Mouse (Mus musculus) forebrain, embryonic 11.5 days (tissue): ENCODE results near the gene Smarca1. TPM values are rescaled to one million over a fixed set of nuclear protein-coding genes. Genes with fewer than 3 reads are reported as not detected.
A peak's percentile ranks its signal among the peaks of the same experiment; 100 is the strongest.

Source experiments
- ATAC-seq: fragments of 200-750 bp; cut with Nextera tagmentation; replicated peaks from 2 replicates; pipeline ENCODE4 v1.8.0; 2017; ENCODE audit warnings: moderate TSS enrichment; ENCODE audit not compliant: low FRiP score
- DNase-seq: peaks from one replicate; pipeline ENCODE4 v3.0.0-alpha.2; 2017; ENCODE audit warnings: low spot score
- H3K27ac ChIP-seq: fragments of 300-500 bp; sonication (generic); 2 replicates; pipeline ENCODE4 v1.5.1; 2014; ENCODE audit warnings: low read depth, low read length
- H3K27me3 ChIP-seq: fragments of 300-500 bp; sonication (generic); 2 replicates; pipeline ENCODE4 v1.6.1; 2014; ENCODE audit warnings: mild to moderate bottlenecking, low read length, mixed read lengths; ENCODE audit not compliant: control insufficient read depth, insufficient read depth
- H3K36me3 ChIP-seq: fragments of 300-500 bp; sonication (generic); 2 replicates; pipeline ENCODE4 v1.6.1; 2014; ENCODE audit warnings: mild to moderate bottlenecking, low read length, moderate library complexity, mixed read lengths; ENCODE audit not compliant: control insufficient read depth, insufficient read depth
- H3K4me1 ChIP-seq: fragments of 300-500 bp; sonication (generic); replicated peaks from 2 replicates; pipeline ENCODE4 v1.6.1; 2014; ENCODE audit warnings: low read length, mixed read lengths; ENCODE audit not compliant: control insufficient read depth, insufficient read depth
- H3K4me2 ChIP-seq: fragments of 300-500 bp; sonication (generic); 2 replicates; pipeline ENCODE4 v1.6.1; 2014; ENCODE audit warnings: low read depth, mild to moderate bottlenecking, low read length, moderate library complexity, mixed read lengths; ENCODE audit not compliant: severe bottlenecking
- H3K4me3 ChIP-seq: fragments of 300-500 bp; sonication (generic); 2 replicates; pipeline ENCODE4 v1.5.1; 2014; ENCODE audit warnings: low read depth, low read length
- H3K9ac ChIP-seq: fragments of 300-500 bp; sonication (generic); 2 replicates; pipeline ENCODE4 v1.6.1; 2014; ENCODE audit warnings: low read length
- H3K9me3 ChIP-seq: fragments of 300-500 bp; sonication (generic); 2 replicates; pipeline ENCODE4 v1.6.1; 2016; ENCODE audit warnings: low read length, mixed read lengths; ENCODE audit not compliant: control insufficient read depth
- WGBS: fragments of 180-500 bp; shearing (Covaris S2); extraction: QIAGEN DNeasy Blood & Tissue Kit; methylation state at CpG from one replicate; pipeline ENCODE4 v1.1.7; 2014; 5-methylcytosine and 5-hydroxymethylcytosine counted together
- polyA plus RNA-seq: library from polyadenylated mRNA; unstranded; fragments of >200 nt; fragmentation: Nextera tagmentation; extraction: Ambion mirVana; gene quantifications from 2 replicates; pipeline ENCODE4 v1.2.1, GENCODE M21; 2014

Gene Smarca1
- polyA plus RNA-seq, 1 experiment from 2014 or later, result 26.3 TPM

DNA sequence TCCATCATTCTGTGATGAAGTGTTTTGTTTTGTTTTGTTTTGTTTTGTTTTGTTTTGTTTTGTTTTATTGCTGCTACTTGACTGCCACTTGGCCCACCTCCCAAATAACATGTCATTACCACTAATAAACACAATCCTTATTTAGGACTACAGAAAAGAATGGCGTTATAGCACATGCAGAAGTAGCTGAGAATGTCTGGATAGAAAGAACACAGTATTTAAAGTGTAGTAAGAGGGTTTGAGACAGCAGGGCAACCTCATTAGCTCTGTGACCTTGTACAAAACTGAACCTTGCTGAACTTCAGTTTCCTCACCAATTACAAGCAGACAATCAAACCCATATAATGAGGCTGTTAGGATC lies 57.0 kb downstream of the Smarca1 start:
- ATAC-seq, result no peak
- WGBS, result 78% methylated on average over 1 of the region's 1 CpGs
- no peak overlapping the region for H3K4me3 ChIP-seq
- H3K27me3 ChIP-seq, result no peaks in the 10 kb centered on the region
- no peak overlapping the region for H3K4me2 ChIP-seq
- H3K27ac ChIP-seq, result no peak overlapping the region
- H3K9ac ChIP-seq, result no peak overlapping the region
- H3K36me3 ChIP-seq, result no peaks in the 10 kb centered on the region
- no peaks in the 10 kb centered on the region for H3K9me3 ChIP-seq
- no peaks in the 10 kb centered on the region for H3K4me1 ChIP-seq
- no peak for DNase-seq

DNA sequence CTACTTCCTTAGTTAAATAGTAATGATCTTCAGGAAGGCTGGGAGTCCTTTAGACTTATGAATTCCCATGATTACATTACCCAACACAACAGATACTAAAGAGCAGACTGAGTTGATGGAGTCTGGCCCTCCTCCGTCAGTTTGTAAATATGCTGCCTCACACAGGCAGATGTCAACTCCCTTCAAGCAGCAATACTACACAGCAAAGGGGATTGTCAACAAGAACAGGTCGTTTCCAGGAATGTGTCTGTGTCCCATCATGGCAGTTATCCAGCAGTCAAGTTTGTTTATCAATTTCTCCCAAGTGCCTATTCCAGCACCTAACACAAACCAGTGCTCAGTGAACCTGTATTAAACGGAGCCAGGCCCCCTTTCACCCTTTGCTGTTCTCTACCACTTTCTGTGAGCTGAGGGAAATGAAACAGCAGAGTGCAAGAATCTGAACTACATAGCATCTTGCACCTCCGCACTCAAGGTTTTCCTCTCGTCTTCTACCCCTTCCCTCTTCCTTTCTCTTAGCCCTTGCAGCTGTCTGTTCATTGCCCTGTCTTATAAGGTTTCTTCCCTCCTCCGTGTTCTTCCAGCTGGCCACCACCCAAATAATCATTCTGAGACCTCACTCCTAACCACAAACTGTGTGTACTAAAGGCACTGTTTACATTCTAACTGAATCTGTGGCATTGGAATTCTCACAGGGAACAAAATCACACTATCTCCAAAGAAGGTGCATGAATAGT lies 57.5 kb downstream of the Smarca1 start:
- Histone ChIP-seq H3K27ac (no peak overlapping the region), H3K4me1 (no peaks in the 10 kb centered on the region), H3K9ac (no peak overlapping the region), H3K4me3 (no peak overlapping the region), H3K4me2 (no peak overlapping the region), H3K9me3 (no peaks in the 10 kb centered on the region), H3K27me3 (no peaks in the 10 kb centered on the region), H3K36me3 (no peaks in the 10 kb centered on the region)
- ATAC-seq (no peak), DNase-seq (no peak)
- 81% methylated on average over 6 of the region's 6 CpGs for WGBS

DNA sequence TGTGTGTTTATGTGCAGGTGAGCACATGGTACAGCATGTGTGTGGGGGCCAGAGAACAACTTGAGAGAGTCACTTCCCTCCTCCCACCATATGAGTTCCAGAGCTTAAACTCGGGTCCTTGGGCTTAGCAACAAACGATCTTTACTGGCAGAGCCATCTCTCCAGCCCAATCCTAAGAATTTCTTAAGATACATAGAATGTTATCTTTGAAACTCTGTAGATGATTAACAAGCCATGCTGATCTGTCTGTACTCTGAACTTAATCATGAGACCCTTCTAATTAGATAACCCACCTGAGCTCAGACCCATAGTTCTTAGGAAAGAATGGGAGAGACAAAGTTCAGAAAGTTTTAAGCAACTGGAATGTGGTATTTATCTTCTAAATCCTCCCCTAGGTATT lies 59.3 kb downstream of the Smarca1 start:
- 82% methylated on average over 2 of the region's 2 CpGs for WGBS
- no peak for DNase-seq
- H3K27me3 ChIP-seq, result no peaks in the 10 kb centered on the region
- no peaks in the 10 kb centered on the region for H3K9me3 ChIP-seq
- no peak overlapping the region for H3K27ac ChIP-seq
- H3K4me1 ChIP-seq, result no peaks in the 10 kb centered on the region
- no peak overlapping the region for H3K4me3 ChIP-seq
- H3K9ac ChIP-seq, result no peak overlapping the region
- no peak for ATAC-seq
- no peaks in the 10 kb centered on the region for H3K36me3 ChIP-seq
- no peak overlapping the region for H3K4me2 ChIP-seq

DNA sequence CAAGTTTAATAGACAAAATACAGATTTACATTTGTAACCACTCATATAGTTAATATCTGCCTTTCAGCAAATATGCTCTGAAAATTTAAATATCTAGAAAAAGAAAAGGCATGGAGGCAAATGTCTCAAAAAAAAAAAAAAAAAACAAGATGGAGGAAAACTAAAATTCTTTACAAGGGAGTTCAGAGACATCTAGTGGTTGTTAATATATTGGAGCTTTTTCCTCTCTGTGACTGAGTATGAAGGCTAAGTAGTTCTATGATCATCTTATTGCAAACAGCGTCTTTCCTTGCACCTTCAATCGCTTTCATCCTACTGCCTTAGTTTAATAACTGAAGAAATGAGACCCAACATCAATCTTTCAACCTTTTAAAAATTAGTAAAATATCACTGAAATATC lies 72.2 kb downstream of the Smarca1 start:
- no peak for ATAC-seq
- Histone ChIP-seq H3K36me3 (no peaks in the 10 kb centered on the region), H3K4me1 (no peaks in the 10 kb centered on the region), H3K4me2 (no peak overlapping the region), H3K9ac (no peak overlapping the region), H3K4me3 (no peak overlapping the region), H3K27ac (no peak overlapping the region), H3K9me3 (no peaks in the 10 kb centered on the region), H3K27me3 (no peaks in the 10 kb centered on the region)
- 68% methylated on average over 2 of the region's 2 CpGs for WGBS
- DNase-seq, result no peak

DNA sequence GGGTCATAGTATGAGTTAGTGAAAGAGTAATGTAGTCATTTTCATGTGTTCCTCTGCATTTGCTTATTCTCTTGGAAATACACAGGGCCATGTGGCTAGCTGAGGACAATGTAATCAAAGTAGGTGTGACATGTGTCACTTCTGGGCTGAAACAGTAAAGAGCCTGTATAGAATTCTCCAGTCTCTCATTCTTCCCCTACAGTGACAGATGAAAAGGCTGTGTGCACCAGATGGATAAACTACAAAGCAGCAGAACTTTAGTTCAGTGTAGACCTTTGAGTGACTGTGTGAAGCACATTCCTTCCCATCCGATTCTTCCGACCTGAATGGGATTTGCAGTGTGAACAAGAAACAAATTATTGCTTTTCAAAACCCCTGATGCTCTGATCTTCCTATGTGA lies 84.1 kb downstream of the Smarca1 start:
- ATAC-seq, result peak; percentile 70
- no peak overlapping the region for H3K4me3 ChIP-seq
- no peaks in the 10 kb centered on the region for H3K27me3 ChIP-seq
- WGBS, result 63% methylated on average over 2 of the region's 2 CpGs
- H3K9me3 ChIP-seq, result no peaks in the 10 kb centered on the region
- no peaks in the 10 kb centered on the region for H3K36me3 ChIP-seq
- no peak for DNase-seq
- H3K4me2 ChIP-seq, result no peak overlapping the region
- no peaks in the 10 kb centered on the region for H3K4me1 ChIP-seq
- H3K9ac ChIP-seq, result no peak overlapping the region
- no peak overlapping the region for H3K27ac ChIP-seq

DNA sequence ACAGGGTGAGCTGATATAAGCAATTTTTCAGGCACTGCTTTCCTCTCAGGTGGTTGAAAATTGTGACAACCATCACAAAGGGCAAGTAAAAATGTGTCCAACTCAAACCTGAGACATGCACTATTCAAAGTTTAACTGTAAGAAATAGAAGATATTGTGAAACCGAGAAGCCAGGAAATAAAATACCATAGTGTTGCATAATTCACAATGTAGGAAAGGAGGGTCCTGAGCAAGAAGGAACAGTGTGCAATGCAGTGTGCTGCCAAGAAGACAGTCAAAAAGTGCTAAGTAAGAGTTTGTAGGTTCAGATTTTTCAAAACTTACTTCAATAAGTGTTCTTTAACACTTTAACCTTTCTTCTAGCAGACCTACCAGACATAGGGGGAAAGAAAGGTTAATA lies 128.3 kb downstream of the Smarca1 start:
- 93% methylated on average over 1 of the region's 1 CpGs for WGBS
- Histone ChIP-seq H3K4me2 (no peak overlapping the region), H3K9ac (no peak overlapping the region), H3K9me3 (no peaks in the 10 kb centered on the region), H3K4me3 (no peak overlapping the region), H3K4me1 (no peaks in the 10 kb centered on the region), H3K36me3 (no peaks in the 10 kb centered on the region), H3K27ac (no peak overlapping the region), H3K27me3 (no peaks in the 10 kb centered on the region)
- ATAC-seq (no peak), DNase-seq (no peak)

DNA sequence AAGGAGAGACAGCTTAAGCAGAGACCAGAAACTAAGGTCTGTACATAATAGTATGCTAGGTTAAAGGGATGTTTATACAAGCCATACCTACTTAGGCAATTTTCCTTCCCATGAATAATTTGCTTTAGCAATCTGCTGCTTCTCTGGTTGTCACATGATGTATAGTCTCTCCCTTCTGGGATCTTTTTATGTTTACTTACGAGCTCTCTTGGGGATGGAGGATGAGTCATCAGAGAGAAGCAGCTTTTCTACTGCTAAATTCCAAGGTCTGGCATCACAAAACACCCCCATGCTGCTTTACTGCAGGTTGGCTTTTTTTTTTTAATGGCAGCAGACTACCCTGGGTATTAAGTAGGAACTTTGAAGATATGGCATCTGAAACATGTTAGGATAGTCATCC lies 132.6 kb downstream of the Smarca1 start:
- H3K4me1 ChIP-seq, result no peaks in the 10 kb centered on the region
- no peak overlapping the region for H3K9ac ChIP-seq
- no peak overlapping the region for H3K27ac ChIP-seq
- 75% methylated on average over 1 of the region's 1 CpGs for WGBS
- ATAC-seq (no peak), DNase-seq (no peak)
- H3K4me3 ChIP-seq, result no peak overlapping the region
- no peak overlapping the region for H3K4me2 ChIP-seq
- no peaks in the 10 kb centered on the region for H3K36me3 ChIP-seq
- no peaks in the 10 kb centered on the region for H3K9me3 ChIP-seq
- no peaks in the 10 kb centered on the region for H3K27me3 ChIP-seq

Other genes starting within 250 kb of the Smarca1 start
- 23.5 and 26.0 TPM in 2 replicates for gene Ocrl, start 19.4 kb upstream of the Smarca1 start, polyA plus RNA-seq
- gene Apln, start 141.9 kb upstream of the Smarca1 start, polyA plus RNA-seq, result 3.8 and 4.0 TPM in 2 replicates
- 1.5 and 2.2 TPM in 2 replicates for gene Xpnpep2, start 215.8 kb upstream of the Smarca1 start, polyA plus RNA-seq